Mouse (Mus musculus) testis, adult 10 weeks (tissue): ENCODE data around the gene Ccdc61. TPM values are rescaled to one million over a fixed set of nuclear protein-coding genes. Genes with fewer than 3 reads are reported as not detected.

ENCODE experiments used
- polyA plus RNA-seq: library from polyadenylated mRNA; stranded (reverse); fragments of 350-450 nt; fragmentation: Illumina TruSeq; extraction: RNeasy Lipid Tissue Mini Kit (QIAGEN cat#74804); gene quantifications from one replicate; pipeline ENCODE4 v1.2.3, GENCODE M21; 2014; ENCODE audit warnings: low read depth, low replicate concordance

Gene Ccdc61
- polyA plus RNA-seq, result 2.5 TPM

GRCm38 (mm10) chr7:18910241-18910831 lies at the start of gene Ccdc61:
Gene Ccdc61, minus strand, starts transcription at chr7:18910415.

GRCm38 (mm10) chr7:18925162-18925938 lies 15.1 kb upstream of the Ccdc61 start, which contains the start of gene Nova2:
Gene Nova2, plus strand, starts transcription at chr7:18925888.

GRCm38 (mm10) chr7:18871031-18871430 lies 39.2 kb downstream of the Ccdc61 start, which contains the start of gene Pglyrp1:
Gene Pglyrp1, plus strand, starts transcription at chr7:18871331.

Other genes with a start within 250 kb of the Ccdc61 start
- gene Psg20, start 224.2 kb downstream of the Ccdc61 start, polyA plus RNA-seq, result not detected
- 0.14 TPM for gene Psg22, start 192.3 kb downstream of the Ccdc61 start, polyA plus RNA-seq
- 3.5 TPM for gene Psg19, start 111.9 kb downstream of the Ccdc61 start, polyA plus RNA-seq
- 1.5 TPM for gene Psg17, start 88.8 kb downstream of the Ccdc61 start, polyA plus RNA-seq
- gene Mill2, start 70.4 kb downstream of the Ccdc61 start, polyA plus RNA-seq, result 1.1 TPM
- gene Pglyrp1, start 39.1 kb downstream of the Ccdc61 start, polyA plus RNA-seq, result not detected
- 0.66 TPM for gene Nova2, start 15.5 kb upstream of the Ccdc61 start, polyA plus RNA-seq
- gene Nanos2, start 77.0 kb upstream of the Ccdc61 start, polyA plus RNA-seq, result not detected
- gene Mypop, start 80.8 kb upstream of the Ccdc61 start, polyA plus RNA-seq, result 1.3 TPM
- gene Irf2bp1, start 93.6 kb upstream of the Ccdc61 start, polyA plus RNA-seq, result 0.39 TPM
- 0.42 TPM for gene Foxa3, start 113.1 kb upstream of the Ccdc61 start, polyA plus RNA-seq
- gene Sympk, start 114.0 kb upstream of the Ccdc61 start, polyA plus RNA-seq, result 12.0 TPM
- 9.7 TPM for gene Rsph6a, start 144.3 kb upstream of the Ccdc61 start, polyA plus RNA-seq
- 2.8 TPM for gene Dmwd, start 165.8 kb upstream of the Ccdc61 start, polyA plus RNA-seq
- 2.4 TPM for gene Dmpk, start 173.4 kb upstream of the Ccdc61 start, polyA plus RNA-seq
- gene Six5, start 184.2 kb upstream of the Ccdc61 start, polyA plus RNA-seq, result 0.25 TPM
- 5.8 TPM for gene Gm4969, start 208.0 kb upstream of the Ccdc61 start, polyA plus RNA-seq
- gene Fbxo46, start 209.4 kb upstream of the Ccdc61 start, polyA plus RNA-seq, result 0.88 TPM
- 3.1 TPM for gene Qpctl, start 238.9 kb upstream of the Ccdc61 start, polyA plus RNA-seq
- gene Snrpd2, start 239.3 kb upstream of the Ccdc61 start, polyA plus RNA-seq, result 5.1 TPM